Mouse (Mus musculus) gastrocnemius, adult 2 months (tissue): ENCODE data around the gene Gm20388. TPM values are rescaled to one million over a fixed set of nuclear protein-coding genes. Genes with fewer than 3 reads are reported as not detected.

Experiments used
- DNase-seq: peaks from one replicate; pipeline ENCODE4 v3.0.0; 2022
- H3K27ac ChIP-seq: fragments of 200-600 bp; 2 replicates; pipeline ENCODE4 v1.8.1; 2022; ENCODE audit warnings: mild to moderate bottlenecking
- H3K4me3 ChIP-seq: fragments of 200-600 bp; 2 replicates; pipeline ENCODE4 v1.8.1; 2022; ENCODE audit warnings: mild to moderate bottlenecking, moderate library complexity
- CTCF ChIP-seq: fragments of 200-600 bp; IDR thresholded peaks from 2 replicates; pipeline ENCODE4 v1.8.1; 2022; ENCODE audit warnings: antibody characterized with exemption, mild to moderate bottlenecking, moderate library complexity
- intact Hi-C: fragments of 180-260 bp; cut with DNase I; formaldehyde crosslinking; loops from one replicate; pipeline ENCODE4 v1.15.1; 2025
- total RNA-seq, 2 experiments: library from RNA; stranded (reverse); gene quantifications; 2 replicates each; pipeline ENCODE4 v1.2.3; 2021

Gm20388 gene
- total RNA-seq, 2 experiments from 2014 or later: 6.1 to 15.0 TPM

DNA sequence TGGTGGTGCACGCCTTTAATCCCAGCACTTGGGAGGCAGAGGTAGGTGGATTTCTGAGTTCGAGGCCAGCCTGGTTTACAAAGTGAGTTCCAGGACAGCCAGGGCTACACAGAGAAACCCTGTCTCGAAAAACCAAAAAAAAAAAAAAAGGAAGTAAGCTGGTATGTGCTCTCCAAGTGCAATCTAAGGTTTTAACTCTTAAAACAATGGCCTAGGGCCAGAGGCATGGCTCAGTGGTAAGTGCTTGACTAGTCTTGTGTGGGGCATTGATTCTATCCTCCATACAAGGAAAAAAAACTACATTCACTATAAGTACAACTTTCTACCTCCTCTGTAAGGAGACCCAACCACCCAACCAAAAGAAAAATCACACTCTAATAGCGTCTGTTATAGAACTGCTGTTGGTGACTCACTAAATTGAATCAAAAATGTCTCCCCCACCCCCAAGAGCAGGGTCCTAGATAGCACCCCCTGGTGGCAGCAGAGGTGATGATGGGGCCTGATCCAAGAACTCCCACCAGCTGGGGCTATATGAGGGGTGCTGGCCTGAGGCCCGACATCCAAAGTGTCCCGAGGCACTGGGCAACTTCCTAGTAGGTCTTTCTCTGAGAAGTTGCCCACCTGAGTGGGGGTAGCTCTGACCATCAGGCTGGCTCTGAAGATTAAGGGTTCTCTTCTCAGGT lies 2548.7 kb downstream of the Gm20388 start:
- peak; percentile 51 for TF ChIP-seq CTCF
- DNase-seq: peak; percentile 44
- Histone ChIP-seq H3K27ac (peak overlapping the region; percentile 89), H3K4me3 (peak overlapping the region; percentile 72)
- intact Hi-C loops: no loop called here

DNA sequence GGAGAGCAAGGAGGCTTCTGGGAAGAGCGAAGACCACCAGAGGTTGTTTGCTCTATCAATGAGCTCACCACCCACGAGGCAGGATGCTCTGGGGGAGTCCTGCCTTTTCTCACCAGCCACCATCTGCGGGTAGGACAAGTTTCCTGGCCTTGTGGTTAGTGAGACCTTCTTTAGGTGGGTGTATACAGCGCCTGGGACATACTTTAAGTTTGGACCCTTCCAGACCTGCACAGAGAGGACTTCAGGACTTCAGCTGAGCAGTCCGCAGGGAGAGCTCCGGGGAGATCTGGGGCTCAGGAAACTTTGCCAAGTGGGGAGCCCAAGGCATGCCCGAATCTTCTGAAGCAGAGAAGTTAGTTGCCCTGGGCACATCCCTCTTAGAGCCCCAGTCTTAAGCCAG lies 2549.3 kb downstream of the Gm20388 start:
- intact Hi-C loops: no loop called here
- TF ChIP-seq CTCF: no peak
- no peak for DNase-seq
- peak overlapping the region; percentile 72 for H3K4me3 ChIP-seq
- H3K27ac ChIP-seq: peak overlapping the region; percentile 89

DNA sequence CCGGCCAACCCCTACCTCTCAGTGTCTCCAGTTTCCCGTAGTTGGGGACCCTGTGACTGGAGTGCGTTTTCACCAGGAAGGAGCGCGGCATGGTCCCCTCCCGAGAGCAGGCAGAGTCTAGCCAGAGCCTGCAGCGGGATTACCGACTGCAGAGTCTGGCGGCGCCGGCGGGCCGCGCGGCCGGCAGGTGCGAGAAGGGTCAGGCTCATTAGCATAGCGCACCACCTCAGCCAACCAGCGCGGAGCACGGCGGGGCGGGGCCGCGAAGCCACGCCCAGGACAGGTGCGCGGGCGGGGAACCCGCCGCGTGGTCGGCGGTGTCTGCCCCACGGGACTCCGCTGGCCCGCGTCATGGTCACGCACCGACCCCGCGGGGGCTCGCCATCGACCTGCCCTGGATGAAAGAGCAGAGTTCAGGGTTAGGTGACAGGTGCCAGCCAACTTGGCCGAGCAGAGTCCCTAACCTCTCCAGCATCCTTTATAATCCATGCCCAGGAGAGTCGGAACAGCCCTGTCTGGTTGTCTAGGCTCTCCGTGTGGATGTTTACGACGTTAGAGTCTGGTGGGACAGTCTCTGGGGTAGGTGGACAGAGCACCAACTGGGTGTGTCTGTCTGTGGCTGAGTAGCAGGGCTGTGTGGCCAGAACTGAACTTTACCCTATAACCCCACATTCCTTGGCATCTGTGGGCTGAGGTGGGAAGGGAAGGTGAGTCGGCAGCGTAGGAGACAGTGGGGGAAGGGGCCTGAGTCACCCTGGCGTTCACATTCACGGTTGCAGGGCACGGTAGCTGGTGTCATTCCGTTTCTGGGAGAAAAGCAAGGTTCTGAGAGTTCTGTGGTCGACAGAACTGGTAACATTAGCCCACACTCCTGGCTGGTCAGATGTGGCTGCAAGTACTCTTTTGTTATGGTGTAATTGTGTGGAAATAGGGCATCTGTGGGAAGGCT lies 2550.2 kb downstream of the Gm20388 start, which contains the start of gene Snai3:
TSS of gene Snai3 (minus strand) at position 210 of the 949 bp plus-strand sequence.
- peak; percentile 89 for DNase-seq
- no peak for TF ChIP-seq CTCF

DNA sequence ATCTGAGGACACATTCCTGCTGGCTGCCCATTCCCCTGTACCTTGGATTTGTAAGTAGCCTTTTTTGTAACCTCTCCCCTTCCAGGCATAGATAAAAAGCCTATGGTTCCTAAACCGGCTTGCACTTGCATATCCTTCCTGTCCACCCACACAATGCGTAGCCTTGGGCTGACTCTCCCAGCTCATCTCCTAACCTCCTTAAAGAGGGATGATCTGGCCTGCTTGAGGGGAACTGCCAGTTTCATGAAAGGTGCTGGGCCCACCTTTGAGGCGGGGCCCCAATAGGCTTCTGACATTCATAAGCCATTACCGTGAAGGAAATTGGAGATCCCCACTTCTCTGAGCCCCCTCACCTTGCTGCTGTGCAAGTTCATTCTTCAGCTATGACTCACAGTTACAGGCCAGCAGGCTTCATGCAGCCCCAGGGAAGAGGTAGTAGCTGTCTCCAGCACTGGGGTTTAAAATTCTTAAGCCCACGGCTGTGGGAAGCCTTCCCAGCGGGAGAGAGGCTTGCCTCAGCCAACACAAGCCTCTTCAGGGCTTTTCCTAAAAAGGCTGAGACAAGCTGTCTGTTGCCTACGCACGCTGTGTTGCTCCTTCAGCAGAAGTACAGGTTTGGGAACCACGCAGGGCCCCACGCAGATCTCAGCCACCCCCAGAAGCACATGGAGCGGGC lies 2551.0 kb downstream of the Gm20388 start:
- H3K27ac ChIP-seq: peak overlapping the region; percentile 89
- DNase-seq: no peak
- intact Hi-C loops: no loop called here
- no peak overlapping the region for H3K4me3 ChIP-seq
- no peak for TF ChIP-seq CTCF

More for the DNA sequence above, 2550.2 kb downstream of the Gm20388 start, which contains the start of gene Snai3:
- intact Hi-C loops: no loop called here
- Histone ChIP-seq H3K27ac (peak within 1 kb of the TSS; percentile 89), H3K4me3 (peak within 1 kb of the TSS; percentile 72)

DNA sequence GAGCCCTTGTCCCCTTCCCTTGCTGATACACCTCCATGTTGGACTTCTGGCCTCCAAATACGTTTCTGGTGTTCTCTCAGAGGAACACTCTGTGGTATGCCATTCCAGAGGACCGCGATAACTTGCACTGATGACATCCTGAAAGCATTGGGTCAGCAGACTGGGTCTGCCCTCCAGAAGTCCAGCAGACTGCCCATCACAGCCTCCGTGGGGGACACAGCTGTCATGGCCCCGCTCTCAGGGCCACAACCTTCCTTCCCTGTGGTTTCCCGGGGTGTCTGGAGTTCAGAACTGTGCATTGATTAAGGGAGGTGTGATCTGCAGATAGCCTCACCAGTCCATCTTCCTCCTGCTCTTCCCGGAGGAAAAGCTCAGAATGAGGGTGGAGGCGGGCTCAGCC lies 2551.9 kb downstream of the Gm20388 start:
- intact Hi-C loops: no loop called here
- DNase-seq: no peak
- no peak overlapping the region for H3K27ac ChIP-seq
- no peak for TF ChIP-seq CTCF
- no peak overlapping the region for H3K4me3 ChIP-seq

DNA sequence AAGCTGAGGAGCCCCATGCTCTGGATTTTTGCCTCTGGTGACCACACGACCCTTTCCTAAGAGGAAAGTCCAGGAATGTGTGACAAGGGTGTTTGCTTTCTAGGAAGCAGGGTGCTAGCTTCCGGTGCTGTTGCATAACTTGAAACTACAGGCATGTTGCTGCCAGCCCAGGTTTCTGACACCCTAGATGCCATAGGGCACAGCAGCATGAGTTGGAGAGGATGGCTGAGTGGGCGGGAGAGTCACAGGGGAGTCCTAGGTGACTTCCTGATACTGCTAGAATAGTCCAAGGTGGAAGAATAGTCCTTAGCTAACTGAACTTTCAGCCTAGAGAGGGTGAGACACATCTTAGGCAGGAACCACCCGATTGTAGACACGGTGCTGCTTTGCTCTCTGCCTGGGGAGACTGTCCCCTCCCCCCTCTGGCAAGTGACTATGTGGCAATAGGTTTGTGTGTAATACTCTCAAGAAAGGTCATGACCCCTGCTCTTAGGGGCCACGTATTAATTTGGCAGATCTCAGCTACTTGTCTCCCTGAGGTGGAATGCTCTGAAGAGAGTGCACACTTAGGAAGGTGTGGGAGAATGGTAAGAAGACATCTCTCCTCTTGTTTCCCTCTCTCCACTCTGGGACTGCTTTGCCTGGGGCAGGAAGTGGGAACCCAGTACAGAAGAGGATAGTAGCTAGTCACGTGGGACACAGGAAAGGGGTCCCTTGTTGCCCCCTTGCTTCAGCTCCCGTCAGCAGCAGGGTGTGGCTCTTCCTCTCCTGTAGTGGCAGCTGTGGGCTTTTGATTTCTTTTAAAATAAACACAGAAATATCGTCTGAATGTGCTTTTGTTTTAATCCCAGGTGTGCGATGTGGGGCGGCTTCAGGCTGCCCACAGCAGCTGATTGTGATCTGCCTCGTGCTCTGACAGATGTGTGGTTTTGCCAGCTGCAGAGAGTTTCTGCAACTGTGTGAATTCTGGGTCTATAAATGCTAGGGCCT lies 2553.3 kb downstream of the Gm20388 start:
- H3K4me3 ChIP-seq: no peak overlapping the region
- DNase-seq: no peak
- H3K27ac ChIP-seq: no peak overlapping the region
- TF ChIP-seq CTCF: no peak
- intact Hi-C loops: no loop called here

DNA sequence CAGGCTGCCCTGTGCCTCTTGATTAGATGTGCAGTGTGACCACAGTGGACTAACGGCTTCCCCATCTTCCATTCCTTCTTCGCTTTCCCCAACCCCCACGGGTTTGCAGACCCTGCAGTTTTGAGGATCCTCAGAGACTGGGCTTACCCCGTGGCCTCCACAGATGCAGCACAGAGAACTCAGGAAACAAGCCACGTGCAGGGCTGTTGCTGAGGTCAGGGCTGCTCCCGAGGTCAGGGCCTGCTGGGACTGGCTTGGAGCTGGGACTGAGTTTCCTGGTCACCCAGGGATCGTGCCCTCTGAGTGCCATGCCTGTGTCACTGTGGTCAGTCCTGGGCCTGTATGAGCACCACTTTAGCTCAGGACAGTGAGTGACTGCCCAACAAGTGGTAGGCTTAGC lies 2554.3 kb downstream of the Gm20388 start:
- intact Hi-C loops: no loop called here
- Histone ChIP-seq H3K4me3 (no peak overlapping the region), H3K27ac (no peak overlapping the region)
- TF ChIP-seq CTCF: no peak
- DNase-seq: no peak

DNA sequence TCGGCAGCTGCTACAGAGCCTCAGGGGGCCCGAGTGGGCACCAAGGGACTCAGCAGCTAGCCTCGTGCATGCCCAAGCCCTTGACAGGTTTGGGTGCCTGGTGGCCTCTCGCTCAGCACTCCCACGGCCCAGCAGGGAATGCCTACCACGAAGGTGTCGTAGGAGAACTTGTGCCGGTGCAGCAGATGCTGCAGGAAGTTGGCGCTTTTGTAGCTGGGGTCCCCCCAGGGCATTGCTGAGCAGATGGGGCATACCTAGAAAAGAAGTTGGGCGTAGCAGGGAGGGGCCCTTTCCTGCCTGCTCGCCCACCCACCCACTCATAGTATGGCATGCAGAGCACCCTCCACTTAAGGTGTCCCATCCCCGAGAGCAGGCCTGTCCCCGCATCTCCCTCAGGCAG lies 2557.2 kb downstream of the Gm20388 start:
- Histone ChIP-seq H3K4me3 (no peak overlapping the region), H3K27ac (no peak overlapping the region)
- intact Hi-C loops: no loop called here
- no peak for TF ChIP-seq CTCF
- no peak for DNase-seq

DNA sequence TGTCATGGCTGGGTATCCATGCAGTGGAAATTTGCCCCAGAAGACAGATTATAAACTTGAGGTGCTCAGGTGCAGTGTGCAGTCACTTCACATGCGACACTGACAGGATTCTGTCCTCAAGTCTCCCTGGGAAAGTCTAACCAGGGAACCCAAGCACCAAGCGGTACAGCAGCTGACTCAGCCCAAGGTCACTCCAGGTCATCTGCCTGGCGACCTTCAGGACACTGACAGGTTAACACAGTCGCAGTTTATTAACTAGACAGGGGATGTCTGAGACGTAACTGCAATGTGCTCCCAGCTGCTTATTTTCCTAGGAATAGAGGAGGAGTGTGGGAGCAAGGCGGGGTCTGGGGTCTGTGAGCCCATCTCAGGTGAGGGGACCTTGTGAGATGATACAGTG lies 2558.8 kb downstream of the Gm20388 start:
- H3K4me3 ChIP-seq: no peak overlapping the region
- TF ChIP-seq CTCF: no peak
- no peak overlapping the region for H3K27ac ChIP-seq
- no peak for DNase-seq
- intact Hi-C loops: no loop called here

DNA sequence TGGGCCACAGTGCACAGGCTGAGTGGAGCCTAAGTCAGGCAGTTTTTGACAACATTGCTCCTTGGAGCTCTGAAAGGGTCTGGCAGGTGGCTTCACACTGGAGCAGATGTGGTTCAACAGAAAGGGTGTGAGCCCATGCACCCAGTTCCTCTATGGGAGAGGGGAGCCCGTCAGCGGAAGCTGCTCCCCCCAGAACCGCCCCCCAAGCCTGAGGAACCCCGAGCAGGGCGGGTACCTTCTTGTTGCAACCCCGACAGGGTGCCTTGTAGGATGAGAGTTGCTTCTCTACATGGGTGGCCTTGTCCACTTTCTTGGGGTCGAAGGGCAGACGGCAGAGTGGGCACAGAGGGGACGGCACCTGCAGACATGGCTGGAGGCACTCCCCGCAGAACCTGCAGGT lies 2559.3 kb downstream of the Gm20388 start:
- Histone ChIP-seq H3K27ac (no peak overlapping the region), H3K4me3 (no peak overlapping the region)
- no peak for DNase-seq
- no peak for TF ChIP-seq CTCF
- intact Hi-C loops: no loop called here

DNA sequence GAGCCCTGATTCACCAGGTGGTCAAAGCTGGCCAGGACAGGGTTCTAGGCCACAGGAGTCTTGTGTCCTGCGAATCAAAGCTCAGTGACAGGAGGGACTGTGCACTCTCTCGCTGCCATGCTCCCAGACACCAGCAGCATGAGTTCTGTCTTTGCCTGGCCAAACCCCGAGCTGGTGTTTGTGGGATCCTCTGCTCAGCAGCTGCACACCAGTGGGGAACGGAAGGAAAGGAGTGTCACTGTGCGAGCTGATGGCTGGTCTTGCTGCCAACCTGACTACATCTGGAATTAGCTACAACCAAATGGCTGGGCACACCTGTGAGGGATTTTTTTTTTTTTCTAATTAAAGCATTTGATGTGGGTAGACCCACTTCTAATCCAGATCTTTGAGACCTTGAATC lies 2560.1 kb downstream of the Gm20388 start:
- intact Hi-C loops: no loop called here
- DNase-seq: no peak
- TF ChIP-seq CTCF: no peak
- Histone ChIP-seq H3K4me3 (no peak overlapping the region), H3K27ac (no peak overlapping the region)
